17 mouse cellular contexts compared by ENCODE assay signal in the genomic region with DNA sequence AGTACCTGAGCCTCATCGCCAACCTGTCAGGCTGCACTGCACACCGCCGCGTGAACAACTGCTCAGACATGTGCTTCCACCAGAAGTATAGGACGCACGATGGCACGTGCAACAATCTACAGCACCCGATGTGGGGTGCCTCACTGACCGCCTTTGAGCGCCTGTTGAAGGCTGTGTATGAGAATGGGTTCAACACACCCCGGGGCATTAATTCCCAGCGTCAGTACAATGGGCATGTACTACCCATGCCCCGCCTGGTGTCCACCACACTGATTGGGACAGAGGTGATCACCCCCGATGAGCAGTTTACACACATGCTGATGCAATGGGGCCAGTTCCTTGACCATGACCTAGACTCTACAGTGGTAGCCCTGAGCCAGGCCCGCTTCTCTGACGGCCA.
"Had no signal": no experiment of that assay in that cellular context is flagged by ENCODE, and none has a peak within 500 bp of the region (broad histone marks: within the 10 kb centered on the region; RNA-seq: fewer than 3 reads in every experiment).

No protein-coding gene starts in this region.

- H3K9ac ChIP-seq: lung, embryonic 14.5 days; midbrain, embryonic 12.5 days; neural tube, embryonic 13.5 days; neural tube, embryonic 15.5 days had no signal

- H3K27ac ChIP-seq: midbrain, embryonic 10.5 days; midbrain, embryonic 12.5 days; neural tube, embryonic 13.5 days; neural tube, embryonic 15.5 days had no signal

- H3K9me3 ChIP-seq: midbrain, embryonic 10.5 days; midbrain, embryonic 12.5 days; neural tube, embryonic 13.5 days; neural tube, embryonic 15.5 days had no signal

- H3K27me3 ChIP-seq: midbrain, embryonic 12.5 days; neural tube, embryonic 13.5 days; neural tube, embryonic 15.5 days had no signal

- H3K4me2 ChIP-seq: lung, embryonic 14.5 days; midbrain, embryonic 12.5 days; neural tube, embryonic 13.5 days; neural tube, embryonic 15.5 days had no signal

- ATAC-seq: midbrain, embryonic 16.5 days had no signal

- DNase-seq: lung, adult 18-20 months; lung, embryonic 14.5 days; lung, postnatal 10 days; lung, postnatal 4 days; midbrain, embryonic 14.5 days; right cerebral cortex, postnatal 25 days; right cerebral cortex, postnatal 4 days; spleen, adult 18-20 months; thymus, adult 18-20 months; thymus, postnatal 14 days; thymus, postnatal 36 days had no signal

- H3K4me3 ChIP-seq: midbrain, embryonic 10.5 days; midbrain, embryonic 12.5 days; myocyte; neural tube, embryonic 13.5 days; neural tube, embryonic 15.5 days had no signal
